Mouse (Mus musculus) kidney, embryonic 14.5 days (tissue): ENCODE data around the gene Fto. TPM values are rescaled to one million over a fixed set of nuclear protein-coding genes. Genes with fewer than 3 reads are reported as not detected.

ENCODE experiments used
- ATAC-seq: fragments of 200-750 bp; cut with Nextera tagmentation; 2 replicates; pipeline ENCODE4 v1.8.0; 2017; ENCODE audit warnings: moderate number of reproducible peaks, mild to moderate bottlenecking, moderate TSS enrichment, moderate library complexity; ENCODE audit not compliant: low FRiP score, low TSS enrichment
- H3K27ac ChIP-seq: fragments of 300-500 bp; sonication (generic); 2 replicates; pipeline ENCODE4 v1.5.1; 2014; ENCODE audit warnings: low read depth, mild to moderate bottlenecking, low read length, moderate library complexity, mixed read lengths
- H3K27me3 ChIP-seq: fragments of 300-500 bp; sonication (generic); 2 replicates; pipeline ENCODE4 v1.6.1; 2014; ENCODE audit warnings: mild to moderate bottlenecking, low read length; ENCODE audit not compliant: control insufficient read depth, insufficient read depth
- H3K36me3 ChIP-seq: fragments of 300-500 bp; sonication (generic); 2 replicates; pipeline ENCODE4 v1.6.1; 2014; ENCODE audit warnings: low read length, mixed read lengths; ENCODE audit not compliant: control insufficient read depth, insufficient read depth
- H3K4me1 ChIP-seq: fragments of 300-500 bp; sonication (generic); 2 replicates; pipeline ENCODE4 v1.6.1; 2014; ENCODE audit warnings: low read length, mixed read lengths; ENCODE audit not compliant: control insufficient read depth, insufficient read depth
- H3K4me2 ChIP-seq: fragments of 300-500 bp; sonication (generic); replicated peaks from 2 replicates; pipeline ENCODE4 v1.6.1; 2014; ENCODE audit warnings: low read depth, mild to moderate bottlenecking, low read length
- H3K4me3 ChIP-seq: fragments of 300-500 bp; sonication (generic); 2 replicates; pipeline ENCODE4 v1.5.1; 2014; ENCODE audit warnings: mild to moderate bottlenecking, low read length
- H3K9ac ChIP-seq: fragments of 300-500 bp; sonication (generic); 2 replicates; pipeline ENCODE4 v1.6.1; 2014; ENCODE audit warnings: low read depth, mild to moderate bottlenecking, low read length, moderate library complexity
- H3K9me3 ChIP-seq: fragments of 300-500 bp; sonication (generic); 2 replicates; pipeline ENCODE4 v1.6.1; 2016; ENCODE audit warnings: low read length; ENCODE audit not compliant: control insufficient read depth
- WGBS: fragments of 180-500 bp; shearing (Covaris S2); extraction: QIAGEN DNeasy Blood & Tissue Kit; methylation state at CpG from one replicate; pipeline ENCODE4 v1.1.7; 2014; 5-methylcytosine and 5-hydroxymethylcytosine counted together
- polyA plus RNA-seq: library from polyadenylated mRNA; unstranded; fragments of >200 nt; fragmentation: Nextera tagmentation; extraction: Ambion mirVana; gene quantifications from 2 replicates; pipeline ENCODE4 v1.2.1, GENCODE M21; 2014

Gene Fto
- polyA plus RNA-seq, 1 experiment from 2014 or later, result 94.3 TPM

- Histone ChIP-seq H3K27me3 (no peaks in the 10 kb centered on the region), H3K36me3 (no peaks in the 10 kb centered on the region), H3K9me3 (peaks cover 7% of the 10 kb centered on the region; the same call in 1 of the 2 replicates), H3K4me2 (no peak overlapping the region), H3K4me1 (no peaks in the 10 kb centered on the region), H3K4me3 (no peak overlapping the region), H3K27ac (no peak overlapping the region), H3K9ac (no peak overlapping the region)
- WGBS, result 99% methylated on average over 15 of the region's 15 CpGs
- ATAC-seq, result no peak
Measured at GRCm38 (mm10) chr8:91436036-91436435, 122.7 kb downstream of the Fto start.

DNA sequence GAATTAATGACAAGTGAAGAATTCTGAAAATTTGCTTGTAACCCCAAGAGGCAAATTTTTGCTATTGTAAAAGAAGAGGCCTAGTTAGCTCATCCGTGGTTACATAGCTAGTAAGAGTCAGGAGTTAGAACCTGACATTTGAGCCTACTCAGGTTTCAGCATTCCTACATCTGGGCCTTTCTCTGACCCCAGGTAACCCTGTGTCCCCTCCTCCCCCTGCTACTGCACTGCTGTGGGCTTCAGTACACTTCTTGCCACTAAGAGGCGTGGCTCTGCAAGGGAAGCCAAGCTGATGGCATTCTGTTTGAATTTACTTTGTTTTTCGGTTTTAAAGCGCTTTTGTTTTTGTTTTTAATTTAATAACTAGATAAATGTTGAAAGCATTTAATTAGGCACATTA is 130.6 kb downstream of the Fto start:
- H3K9me3 ChIP-seq, result no peaks in the 10 kb centered on the region
- WGBS, result 53% methylated on average over 4 of the region's 4 CpGs
- no peaks in the 10 kb centered on the region for H3K36me3 ChIP-seq
- H3K4me2 ChIP-seq, result no peak overlapping the region
- no peaks in the 10 kb centered on the region for H3K27me3 ChIP-seq
- peaks cover 29% of the 10 kb centered on the region for H3K4me1 ChIP-seq
- H3K4me3 ChIP-seq, result no peak overlapping the region
- H3K9ac ChIP-seq, result no peak overlapping the region
- no peak for ATAC-seq
- no peak overlapping the region for H3K27ac ChIP-seq

DNA sequence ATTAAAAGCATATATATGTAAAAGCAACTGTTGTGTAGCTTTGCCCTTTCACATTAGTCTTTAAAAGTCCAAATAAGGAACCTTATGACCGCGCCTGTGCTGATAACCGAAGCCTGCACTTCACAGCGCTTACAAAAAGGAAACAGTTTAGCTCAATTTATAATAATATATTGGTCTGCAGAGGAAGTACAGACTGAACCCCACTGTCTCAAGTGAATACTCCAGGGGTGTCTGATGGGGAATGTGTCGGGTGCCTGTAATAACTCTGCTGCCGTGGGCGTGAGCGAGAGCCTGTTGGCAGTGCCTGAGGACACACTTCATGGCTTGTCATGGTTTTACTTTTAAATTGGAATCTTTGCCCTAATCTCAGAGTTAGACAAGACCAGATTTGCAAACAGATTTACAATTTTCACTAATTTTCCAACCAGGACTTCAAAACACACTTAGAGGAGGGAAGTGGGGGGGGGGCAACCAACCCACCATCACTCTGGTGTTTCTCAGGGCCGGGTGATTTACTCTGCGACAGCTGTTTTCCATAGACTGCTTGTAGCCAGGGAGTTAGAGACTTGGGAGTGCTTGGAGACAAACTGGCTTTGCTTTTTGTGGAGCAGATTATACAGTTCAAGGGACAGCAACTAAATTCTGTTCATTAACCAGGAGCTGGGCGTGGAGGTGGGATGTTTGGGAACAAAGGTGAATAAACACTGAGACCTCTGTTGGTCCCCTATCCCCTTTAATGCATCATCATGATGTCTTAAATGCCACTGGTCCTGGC is 131.5 kb downstream of the Fto start:
- peaks cover 29% of the 10 kb centered on the region for H3K4me1 ChIP-seq
- no peaks in the 10 kb centered on the region for H3K27me3 ChIP-seq
- no peaks in the 10 kb centered on the region for H3K36me3 ChIP-seq
- H3K9me3 ChIP-seq, result no peaks in the 10 kb centered on the region
- WGBS, result 45% methylated on average over 11 of the region's 11 CpGs
- H3K27ac ChIP-seq, result peak overlapping the region; percentile 69; the same call in 1 of the 2 replicates
- H3K9ac ChIP-seq, result no peak overlapping the region
- peak; percentile 73; the same call in 1 of the 2 replicates for ATAC-seq
- H3K4me3 ChIP-seq, result no peak overlapping the region
- no peak overlapping the region for H3K4me2 ChIP-seq

DNA sequence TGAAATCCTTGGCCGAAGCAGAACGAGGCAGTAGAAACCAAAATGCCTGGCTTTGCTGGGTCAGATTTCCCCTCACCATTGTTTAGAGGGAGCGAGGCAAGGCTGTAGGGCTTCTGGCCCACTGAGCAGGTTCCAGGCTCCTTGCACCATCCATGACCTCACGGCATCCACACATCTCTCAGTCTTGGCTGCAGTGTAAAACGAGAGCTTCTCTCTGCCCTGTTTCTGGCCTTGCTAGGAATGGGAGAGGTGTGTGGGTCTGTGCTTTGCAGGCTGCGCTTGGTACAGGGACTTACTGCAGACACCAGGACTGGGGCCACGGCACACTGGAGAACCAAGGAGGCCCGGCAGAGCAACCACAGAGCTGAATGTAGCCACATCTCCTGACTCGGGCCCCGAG is 132.2 kb downstream of the Fto start:
- H3K36me3 ChIP-seq, result no peaks in the 10 kb centered on the region
- no peak overlapping the region for H3K4me2 ChIP-seq
- H3K27me3 ChIP-seq, result no peaks in the 10 kb centered on the region
- H3K9me3 ChIP-seq, result no peaks in the 10 kb centered on the region
- WGBS, result 50% methylated on average over 10 of the region's 10 CpGs
- peak overlapping the region; percentile 69; the same call in 1 of the 2 replicates for H3K27ac ChIP-seq
- 0 out of 2 replicates have a peak, but pooled peaks have one; percentile 38 for ATAC-seq
- no peak overlapping the region for H3K4me3 ChIP-seq
- peaks cover 29% of the 10 kb centered on the region for H3K4me1 ChIP-seq
- no peak overlapping the region for H3K9ac ChIP-seq

- no peak overlapping the region for H3K4me2 ChIP-seq
- H3K27ac ChIP-seq, result peak overlapping the region; percentile 69; the same call in 1 of the 2 replicates
- no peak for ATAC-seq
- H3K4me3 ChIP-seq, result no peak overlapping the region
- H3K27me3 ChIP-seq, result no peaks in the 10 kb centered on the region
- WGBS, result 65% methylated on average over 5 of the region's 5 CpGs
- no peaks in the 10 kb centered on the region for H3K9me3 ChIP-seq
- no peak overlapping the region for H3K9ac ChIP-seq
- H3K36me3 ChIP-seq, result no peaks in the 10 kb centered on the region
- peaks cover 29% of the 10 kb centered on the region for H3K4me1 ChIP-seq
Measured at GRCm38 (mm10) chr8:91446008-91446407, 132.7 kb downstream of the Fto start.

DNA sequence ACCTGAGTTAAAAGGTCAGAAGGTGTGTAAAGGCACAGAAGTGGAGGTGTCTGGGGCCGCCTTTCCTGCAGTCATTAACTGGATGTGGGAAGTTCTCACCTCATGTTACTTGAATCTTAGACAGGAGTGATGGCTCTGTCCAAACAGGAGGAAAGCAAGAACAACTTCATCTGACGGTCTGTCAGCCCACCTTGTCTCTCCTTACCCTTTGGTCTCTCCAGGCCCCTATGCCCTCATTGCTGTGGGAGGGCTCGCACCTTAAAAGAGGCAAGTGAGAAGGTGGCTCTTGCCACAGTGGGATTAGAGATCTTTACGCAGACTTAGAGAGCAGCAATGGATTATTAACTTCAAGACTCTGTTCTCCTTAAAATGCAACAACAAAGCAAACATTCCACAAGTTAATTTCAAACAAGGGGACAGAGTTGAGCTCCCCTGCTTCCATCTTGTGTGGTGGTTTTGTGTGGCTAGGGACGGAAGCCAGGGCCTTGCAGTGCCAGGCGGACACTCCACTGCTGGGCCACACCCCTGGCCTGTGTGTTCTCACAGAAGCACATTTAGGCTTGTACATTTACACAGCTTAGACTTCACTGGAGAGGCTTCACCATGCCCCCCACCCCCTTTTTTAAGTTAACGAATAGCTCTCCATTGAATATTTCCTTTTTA is 135.5 kb downstream of the Fto start:
- no peak overlapping the region for H3K27ac ChIP-seq
- no peak for ATAC-seq

DNA sequence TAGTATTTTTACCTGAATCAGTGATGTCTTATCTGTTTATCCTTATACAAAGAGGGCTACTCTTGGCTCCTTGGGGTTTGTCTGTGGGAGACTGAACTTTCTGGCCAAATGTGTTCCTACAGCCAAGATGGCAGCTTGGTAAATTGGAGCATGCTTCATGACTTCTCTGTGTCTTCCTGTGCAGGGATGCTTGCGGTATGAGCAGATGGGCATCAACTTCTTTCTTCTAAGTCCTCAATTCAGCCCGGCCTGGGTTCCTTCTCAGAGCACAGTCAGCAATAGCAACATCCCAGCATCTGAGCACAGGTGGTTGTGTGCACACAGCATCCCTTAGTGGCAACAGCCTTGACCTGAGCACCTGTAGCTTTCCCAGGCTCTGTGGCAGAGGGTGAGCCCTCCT is 141.6 kb downstream of the Fto start:
- no peaks in the 10 kb centered on the region for H3K9me3 ChIP-seq
- no peaks in the 10 kb centered on the region for H3K27me3 ChIP-seq
- no peak overlapping the region for H3K4me2 ChIP-seq
- H3K9ac ChIP-seq, result no peak overlapping the region
- H3K4me3 ChIP-seq, result no peak overlapping the region
- WGBS, result 94% methylated on average over 2 of the region's 2 CpGs
- no peaks in the 10 kb centered on the region for H3K4me1 ChIP-seq
- H3K36me3 ChIP-seq, result no peaks in the 10 kb centered on the region
- no peak overlapping the region for H3K27ac ChIP-seq
- no peak for ATAC-seq

More for the DNA sequence above, 135.5 kb downstream of the Fto start:
- 79% methylated on average over 7 of the region's 7 CpGs for WGBS
- Histone ChIP-seq H3K4me1 (peaks cover 29% of the 10 kb centered on the region), H3K4me3 (no peak overlapping the region), H3K9me3 (no peaks in the 10 kb centered on the region), H3K27me3 (no peaks in the 10 kb centered on the region), H3K9ac (no peak overlapping the region), H3K4me2 (no peak overlapping the region), H3K36me3 (no peaks in the 10 kb centered on the region)

- Histone ChIP-seq H3K36me3 (no peaks in the 10 kb centered on the region), H3K9me3 (no peaks in the 10 kb centered on the region), H3K27me3 (no peaks in the 10 kb centered on the region), H3K4me1 (no peaks in the 10 kb centered on the region), H3K4me3 (no peak overlapping the region), H3K9ac (no peak overlapping the region), H3K27ac (no peak overlapping the region), H3K4me2 (no peak overlapping the region)
- WGBS, result 93% methylated on average over 5 of the region's 5 CpGs
- no peak for ATAC-seq
Measured at GRCm38 (mm10) chr8:91455591-91455990, 142.3 kb downstream of the Fto start.

DNA sequence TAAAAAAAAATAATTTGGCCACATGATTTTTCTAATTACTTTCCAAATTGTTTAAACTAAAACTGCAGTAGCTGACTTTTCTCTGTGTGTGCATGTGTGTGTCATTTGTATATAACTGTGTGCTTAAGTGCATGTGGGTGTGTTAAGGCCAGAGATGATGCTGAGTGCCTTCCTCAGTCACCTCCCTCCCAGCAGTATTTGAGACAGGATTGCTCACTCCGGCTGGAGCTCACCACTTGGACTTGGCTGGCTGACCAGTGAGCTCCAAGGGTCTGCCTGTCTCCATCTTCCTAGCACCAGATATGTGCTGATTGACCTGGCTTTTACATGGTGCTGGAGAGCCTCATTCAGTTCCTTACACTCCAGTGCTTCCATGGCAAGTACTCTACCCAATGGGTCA is 144.7 kb downstream of the Fto start:
- Histone ChIP-seq H3K9me3 (no peaks in the 10 kb centered on the region), H3K4me3 (no peak overlapping the region), H3K4me2 (no peak overlapping the region), H3K36me3 (no peaks in the 10 kb centered on the region), H3K27me3 (no peaks in the 10 kb centered on the region), H3K27ac (no peak overlapping the region), H3K9ac (no peak overlapping the region), H3K4me1 (no peaks in the 10 kb centered on the region)
- WGBS, result 81% methylated on average over 1 of the region's 1 CpGs
- no peak for ATAC-seq
